Mouse (Mus musculus): ENCODE data around the gene Tmem179.

GRCm38 (mm10) chr12:112465928-112466327 is 50.6 kb downstream of the Tmem179 start:
- TF ChIP-seq POLR2AphosphoS2 (IDR thresholded peaks at IDR 0.05; ENCODE audit: insufficient read length, low read depth) = no peak
- no peak for TF ChIP-seq POLR2A (IDR thresholded peaks at IDR 0.05; ENCODE audit: insufficient read length, low read depth)
- TF ChIP-seq TCF3 (IDR thresholded peaks at IDR 0.05; ENCODE audit: insufficient read length, low read depth) = no peak
- no peak for TF ChIP-seq MAX (IDR thresholded peaks at IDR 0.05; ENCODE audit: low read depth)

All from myocyte (in vitro differentiated cells).